Mouse (Mus musculus) effector memory CD4-positive, alpha-beta T cell, adult 5 months (primary cell): ENCODE data around the gene Dppa4. TPM values are rescaled to one million over a fixed set of nuclear protein-coding genes. Genes with fewer than 3 reads are reported as not detected.

ENCODE experiments used
- polyA plus RNA-seq: library from polyadenylated mRNA; unstranded; fragments of 100-300 nt; shearing (Covaris generic); gene quantifications from one replicate; pipeline ENCODE4 v1.2.1, GENCODE M21; 2017

Dppa4 gene
- not detected for polyA plus RNA-seq

GRCm38 (mm10) chr16:48283517-48283916, at the start of gene Dppa4:
TSS of gene Dppa4 (plus strand) at chr16:48283733.

GRCm38 (mm10) chr16:48303509-48303908, 20.0 kb downstream of the Dppa4 start, which contains the start of gene Dppa2:
TSS of gene Dppa2 (plus strand) at chr16:48303908.

Other genes starting within 250 kb of the Dppa4 start
- gene Dppa2, start 20.2 kb downstream of the Dppa4 start, polyA plus RNA-seq = not detected
- gene Gm5485, start 128.7 kb downstream of the Dppa4 start, polyA plus RNA-seq = not detected
- gene Morc1, start 147.5 kb downstream of the Dppa4 start, polyA plus RNA-seq = 0.55 TPM